In the genomic region with DNA sequence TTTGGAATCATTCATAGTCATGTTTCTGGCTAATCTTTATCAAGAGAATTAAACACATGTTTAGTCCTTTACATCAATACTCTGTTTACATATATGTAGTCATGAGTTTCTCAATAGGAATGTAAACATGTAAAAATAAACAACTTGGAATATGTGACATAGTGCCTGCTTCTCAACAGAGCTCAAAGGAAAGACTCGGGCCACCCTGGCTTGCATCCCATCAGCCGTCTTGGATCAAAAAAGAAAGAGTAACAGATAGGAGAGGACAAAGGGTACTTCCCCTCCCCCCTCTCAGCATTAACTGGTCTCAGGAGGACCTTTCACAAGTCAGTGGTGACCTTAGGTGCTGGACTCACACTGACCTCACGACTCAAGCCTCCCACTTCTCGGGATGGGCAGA, we compare ENCODE assay signal across 15 mouse cellular contexts.
"Had no signal": no experiment of that assay in that cellular context is flagged by ENCODE, and none has a peak within 500 bp of the region (broad histone marks: within the 10 kb centered on the region; RNA-seq: fewer than 3 reads in every experiment).

No protein-coding gene starts in this region.

- H3K9ac ChIP-seq: neural tube, embryonic 15.5 days; stomach, embryonic 15.5 days had no signal

- H3K9me3 ChIP-seq: neural tube, embryonic 15.5 days; stomach, embryonic 15.5 days had no signal

- DNase-seq: retina, postnatal 1 day; right cerebral cortex, adult 18-20 months; right cerebral cortex, postnatal 14 days; right cerebral cortex, postnatal 25 days; right cerebral cortex, postnatal 4 days; spleen, adult 18-20 months; thymus, adult 18-20 months; thymus, adult 2 months; thymus, postnatal 14 days; thymus, postnatal 25 days; thymus, postnatal 36 days; thymus, postnatal 4 days had no signal

- H3K4me3 ChIP-seq: neural tube, embryonic 15.5 days; stomach, embryonic 15.5 days had no signal

- H3K27me3 ChIP-seq: neural tube, embryonic 15.5 days; stomach, embryonic 15.5 days had no signal

- H3K4me2 ChIP-seq: neural tube, embryonic 15.5 days; stomach, embryonic 15.5 days had no signal

- H3K36me3 ChIP-seq: neural tube, embryonic 15.5 days; stomach, embryonic 15.5 days had no signal

- H3K27ac ChIP-seq: neural tube, embryonic 15.5 days; stomach, embryonic 15.5 days; stomach, postnatal 0 days had no signal
